Mouse (Mus musculus) heart, postnatal 0 days (tissue): ENCODE results near the gene Clic1.

ENCODE experiments used
- CTCF ChIP-seq: IDR thresholded peaks from 2 replicates; pipeline ENCODE4 v1.5.1; 2016; ENCODE audit warnings: antibody characterized with exemption, control low read depth, low read depth
- EP300 ChIP-seq: IDR thresholded peaks from 2 replicates; pipeline ENCODE4 v1.6.1; 2016; ENCODE audit warnings: antibody characterized with exemption, low read depth

DNA sequence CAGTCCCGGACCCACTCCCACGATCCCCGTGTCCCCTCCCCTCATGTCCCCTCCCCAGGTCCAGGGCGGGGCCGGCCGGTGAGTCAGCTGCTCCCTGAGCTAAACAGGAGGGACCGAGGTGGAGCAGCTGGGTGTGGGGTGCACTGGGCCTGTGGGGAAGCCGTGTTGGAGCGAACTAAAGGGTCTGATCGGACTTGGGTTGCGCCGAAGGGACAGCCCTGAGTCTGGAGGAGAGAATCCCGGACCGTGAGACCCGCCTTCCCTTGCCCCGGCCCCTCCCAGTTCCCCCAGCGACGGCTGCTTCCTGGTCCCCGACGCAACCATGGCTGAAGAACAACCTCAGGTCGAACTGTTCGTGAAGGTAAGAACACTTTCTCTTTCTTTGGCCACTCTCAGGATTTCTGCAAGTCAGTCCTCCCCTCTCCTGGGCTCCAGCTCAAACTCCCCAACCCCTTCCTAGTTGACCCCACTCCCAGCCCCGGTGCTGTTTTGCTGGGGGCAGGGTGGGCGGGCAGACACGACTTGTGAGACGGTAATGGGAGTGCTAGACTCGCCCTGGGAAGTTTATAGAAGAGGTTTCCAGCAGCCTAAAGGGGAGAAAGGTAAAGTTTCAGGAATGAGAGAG lies 472 bp downstream of the Clic1 start:
- no peak for TF ChIP-seq CTCF
- TF ChIP-seq EP300 = no peak
